Mouse (Mus musculus) bone marrow, adult 2 months (tissue): Measurements from ENCODE around the gene Olfr1181. TPM values are rescaled to one million over a fixed set of nuclear protein-coding genes. Genes with fewer than 3 reads are reported as not detected.
"Not testable (repeated sequence)": the region's sequence is repeated elsewhere in the genome, so short reads cannot be mapped to it uniquely, and the experiment has no call there.

Source experiments
- H3K27ac ChIP-seq: fragments of 200-500 bp; 2 replicates; pipeline ENCODE4 v1.5.1; 2012; ENCODE audit warnings: low read depth, mild to moderate bottlenecking, control low read depth, inconsistent platforms, low read length; ENCODE audit not compliant: control insufficient read depth, poor library complexity, insufficient read depth
- H3K4me1 ChIP-seq: fragments of 200-500 bp; 2 replicates; pipeline ENCODE4 v1.6.1; 2011; ENCODE audit warnings: low read length; ENCODE audit not compliant: control insufficient read depth, insufficient read depth
- H3K4me3 ChIP-seq: fragments of 200-500 bp; replicated peaks from 2 replicates; pipeline ENCODE3; 2011; ENCODE audit warnings: mild to moderate bottlenecking, low read depth, low read length, control low read depth; ENCODE audit not compliant: control insufficient read depth
- CTCF ChIP-seq: fragments of 200-500 bp; IDR thresholded peaks from 2 replicates; pipeline ENCODE4 v1.5.1; 2011; ENCODE audit warnings: low read length, control low read depth; ENCODE audit not compliant: control insufficient read depth, insufficient read depth
- POLR2A ChIP-seq: fragments of 200-500 bp; IDR thresholded peaks from 2 replicates; pipeline ENCODE4 v1.6.1; 2011; ENCODE audit warnings: low read depth, mild to moderate bottlenecking, control low read depth, low read length, borderline replicate concordance; ENCODE audit not compliant: control insufficient read depth
- WGBS: fragments of 180-500 bp; shearing (Covaris S2); methylation state at CpG from one replicate; pipeline ENCODE4 v1.1.7; 2018; 5-methylcytosine and 5-hydroxymethylcytosine counted together
- polyA plus RNA-seq: library from polyadenylated mRNA; stranded (reverse); fragments of >200 nt; gene quantifications from 2 replicates; pipeline ENCODE4 v1.2.4, GENCODE M21; 2011; ENCODE audit warnings: low replicate concordance; ENCODE audit not compliant: missing spikeins, insufficient read depth, insufficient read length

The Olfr1181 gene
- polyA plus RNA-seq, result not detected in 2 replicates

DNA sequence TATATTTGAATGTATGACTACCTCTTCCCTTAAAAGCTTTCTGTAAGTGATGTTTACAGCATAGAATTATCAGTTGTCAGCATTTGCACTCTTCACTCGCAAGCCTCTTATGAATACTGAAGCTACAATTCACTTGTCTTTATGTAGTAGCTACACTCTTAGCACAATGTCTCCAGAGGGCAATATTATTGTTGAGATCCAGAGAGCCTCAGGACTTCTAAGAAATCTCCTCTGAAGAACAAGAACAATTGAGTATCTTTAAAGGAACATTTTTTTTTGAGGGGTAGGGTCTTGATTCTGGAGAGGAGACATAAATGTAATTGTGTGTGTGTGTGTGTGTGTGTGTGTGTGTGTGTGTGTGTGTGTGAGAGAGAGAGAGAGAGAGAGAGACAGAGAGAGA lies at the start of gene Olfr1181:
Gene Olfr1181 (minus strand): TSS at position 101 of the 400 bp plus-strand sequence.
- no peak within 1 kb of the TSS for H3K4me3 ChIP-seq
- TF ChIP-seq POLR2A, result no peak
- no peak for TF ChIP-seq CTCF
- WGBS, result 78% methylated on average over 1 of the region's 1 CpGs
- H3K27ac ChIP-seq, result no peak within 1 kb of the TSS
- H3K4me1 ChIP-seq, result no peaks in the 10 kb centered on the region

DNA sequence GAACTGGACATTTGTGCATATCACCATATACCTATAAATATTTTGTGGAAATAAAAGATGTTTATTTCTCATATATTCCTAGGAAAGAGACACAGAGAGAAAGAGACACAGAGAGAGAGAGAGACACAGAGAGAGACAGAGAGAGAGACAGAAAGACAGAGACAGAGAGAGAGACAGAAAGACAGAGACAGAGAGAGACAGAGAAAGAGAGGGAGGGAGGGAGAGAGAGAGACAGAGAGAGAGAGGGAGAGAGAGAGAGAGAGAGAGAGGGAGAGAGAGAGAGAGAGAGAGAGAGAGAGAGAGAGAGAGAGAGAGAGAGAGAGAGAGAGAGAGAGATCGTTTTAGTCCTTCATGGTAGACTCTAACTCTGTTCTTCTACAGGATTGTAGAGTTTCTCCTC lies 28.6 kb upstream of the Olfr1181 start, which contains the start of gene Olfr1183:
Gene Olfr1183 (plus strand): TSS at position 301 of the 400 bp plus-strand sequence.
- H3K4me1 ChIP-seq, H3K4me3 ChIP-seq, H3K27ac ChIP-seq: not testable (repeated sequence)
- WGBS, result 91% methylated on average over 1 of the region's 1 CpGs

DNA sequence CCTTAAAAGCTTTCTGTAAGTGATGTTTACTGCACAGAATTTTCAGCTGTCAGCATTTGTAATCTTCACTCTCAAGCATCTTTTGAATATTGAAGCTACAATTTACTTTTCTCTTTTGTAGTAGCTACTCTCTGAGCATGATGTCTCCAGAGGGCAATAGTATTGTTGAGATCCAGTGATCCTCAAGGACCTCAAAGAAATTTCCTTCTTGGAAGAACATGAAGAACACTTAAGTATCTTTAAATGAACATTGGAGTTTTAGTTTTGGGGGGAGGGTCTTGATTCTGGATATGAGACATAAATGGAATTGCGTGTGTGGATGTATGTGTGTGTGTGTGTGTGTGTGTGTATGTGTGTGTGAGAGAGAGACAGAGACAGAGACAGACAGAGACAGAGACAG lies 23.1 kb upstream of the Olfr1181 start, which contains the start of gene Gm13757:
Gene Gm13757 (minus strand): TSS at position 101 of the 400 bp plus-strand sequence.
- no peak for TF ChIP-seq POLR2A
- TF ChIP-seq CTCF, result no peak
- Histone ChIP-seq H3K4me3 (no peak within 1 kb of the TSS), H3K4me1 (no peaks in the 10 kb centered on the region), H3K27ac (no peak within 1 kb of the TSS)
- WGBS, result 77% methylated on average over 1 of the region's 1 CpGs

- TF ChIP-seq CTCF (no peak), POLR2A (no peak)
- H3K4me1 ChIP-seq, result no peaks in the 10 kb centered on the region
- WGBS, result 67% methylated on average over 2 of the region's 2 CpGs
- no peak within 1 kb of the TSS for H3K27ac ChIP-seq
- no peak within 1 kb of the TSS for H3K4me3 ChIP-seq
Measured at GRCm38 (mm10) chr2:88419051-88419450, 6.9 kb downstream of the Olfr1181 start, which contains the start of gene Olfr1180. Gene Olfr1180 (minus strand): TSS chr2:88419151.

DNA sequence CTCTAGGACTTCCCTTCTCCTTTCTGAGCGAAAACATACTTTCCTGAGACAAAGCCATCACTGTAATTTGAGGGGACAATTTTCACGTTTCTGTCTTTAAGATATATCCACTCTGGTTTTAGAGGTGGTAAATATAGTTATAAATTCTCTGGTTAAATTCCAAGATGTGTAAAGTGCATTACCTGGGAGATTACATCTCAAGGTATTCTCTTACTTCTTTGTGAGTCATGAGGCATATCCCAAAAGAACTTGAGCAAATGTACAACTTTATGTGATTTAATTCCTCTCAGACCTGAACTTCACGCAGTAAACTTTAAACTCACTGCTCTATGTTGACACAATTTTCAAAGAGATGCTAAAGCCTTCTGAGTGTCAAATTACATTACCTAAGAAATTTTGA lies 19.6 kb downstream of the Olfr1181 start, which contains the start of gene Olfr1179:
Gene Olfr1179 (minus strand): TSS at position 101 of the 400 bp plus-strand sequence.
- no peak for TF ChIP-seq POLR2A
- no peak for TF ChIP-seq CTCF
- no peak within 1 kb of the TSS for H3K4me3 ChIP-seq
- 68% methylated on average over 3 of the region's 3 CpGs for WGBS

DNA sequence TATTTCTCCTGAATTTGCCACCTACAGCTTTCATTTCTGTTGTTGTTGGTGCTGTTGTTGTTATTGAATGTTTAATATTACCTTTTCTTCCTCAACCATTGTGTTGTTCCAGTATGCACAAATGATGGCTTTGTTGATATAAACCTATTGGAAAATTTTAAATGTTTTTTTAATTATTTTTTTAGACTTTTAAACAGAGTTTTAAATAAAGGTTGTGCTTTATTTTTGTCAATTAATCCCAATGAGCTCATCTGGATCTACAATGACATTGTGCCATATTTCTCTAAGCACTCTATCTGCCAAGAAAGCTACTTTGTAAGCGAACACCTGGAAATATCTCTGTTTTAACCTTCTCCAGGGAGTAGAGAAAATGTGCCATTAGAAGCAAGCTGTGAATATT lies 39.2 kb downstream of the Olfr1181 start, which contains the start of gene Olfr1178:
Gene Olfr1178 (plus strand): TSS at position 301 of the 400 bp plus-strand sequence.
- 63% methylated on average over 1 of the region's 1 CpGs for whole genome bisulfite sequencing
- no peak within 1 kb of the TSS for H3K4me3 ChIP-seq
- no peaks in the 10 kb centered on the region for H3K4me1 ChIP-seq
- no peak within 1 kb of the TSS for H3K27ac ChIP-seq
- TF ChIP-seq POLR2A (no peak), CTCF (no peak)

More for the DNA sequence above, 19.6 kb downstream of the Olfr1181 start, which contains the start of gene Olfr1179:
- H3K4me1 ChIP-seq, result no peaks in the 10 kb centered on the region
- no peak within 1 kb of the TSS for H3K27ac ChIP-seq

Other genes starting within 250 kb of the Olfr1181 start
- gene Olfr1168, start 244.3 kb downstream of the Olfr1181 start, polyA plus RNA-seq, result not detected in 2 replicates
- gene Olfr1170, start 197.8 kb downstream of the Olfr1181 start, polyA plus RNA-seq, result not detected in 2 replicates
- gene Olfr1173, start 146.3 kb downstream of the Olfr1181 start, polyA plus RNA-seq, result not detected in 2 replicates
- not detected in 2 replicates for gene Olfr1174-ps, start 111.0 kb downstream of the Olfr1181 start, polyA plus RNA-seq
- not detected in 2 replicates for gene Olfr1175-ps, start 99.0 kb downstream of the Olfr1181 start, polyA plus RNA-seq
- gene Olfr1176, start 89.5 kb downstream of the Olfr1181 start, polyA plus RNA-seq, result not detected in 2 replicates
- gene Olfr1177-ps, start 79.7 kb downstream of the Olfr1181 start, polyA plus RNA-seq, result not detected in 2 replicates
- 20.4 and 30.3 TPM in 2 replicates for gene Olfr1178, start 39.1 kb downstream of the Olfr1181 start, polyA plus RNA-seq
- gene Olfr1179, start 19.7 kb downstream of the Olfr1181 start, polyA plus RNA-seq, result not detected in 2 replicates
- gene Olfr1180, start 7.0 kb downstream of the Olfr1181 start, polyA plus RNA-seq, result not detected in 2 replicates
- not detected in 2 replicates for gene Gm13757, start 23.0 kb upstream of the Olfr1181 start, polyA plus RNA-seq
- gene Olfr1183, start 28.7 kb upstream of the Olfr1181 start, polyA plus RNA-seq, result not detected in 2 replicates
- not detected in 2 replicates for gene Olfr1184, start 57.4 kb upstream of the Olfr1181 start, polyA plus RNA-seq
- gene Olfr1185-ps1, start 67.1 kb upstream of the Olfr1181 start, polyA plus RNA-seq, result not detected in 2 replicates
- gene Olfr1186, start 92.4 kb upstream of the Olfr1181 start, polyA plus RNA-seq, result not detected in 2 replicates
- gene Olfr1188, start 130.8 kb upstream of the Olfr1181 start, polyA plus RNA-seq, result not detected in 2 replicates
- gene Olfr1189, start 160.3 kb upstream of the Olfr1181 start, polyA plus RNA-seq, result not detected in 2 replicates
- gene Olfr1191-ps1, start 214.4 kb upstream of the Olfr1181 start, polyA plus RNA-seq, result 0.16 and 1.7 TPM in 2 replicates
- gene Olfr1192-ps1, start 222.3 kb upstream of the Olfr1181 start, polyA plus RNA-seq, result 0.29 TPM in 1 of 2 replicates, not detected in the other
- not detected in 2 replicates for gene Olfr1193, start 249.5 kb upstream of the Olfr1181 start, polyA plus RNA-seq